Mouse (Mus musculus) kidney, adult 2 months (tissue): Measurements from ENCODE around the gene Pamr1. TPM values are rescaled to one million over a fixed set of nuclear protein-coding genes. Genes with fewer than 3 reads are reported as not detected.

Experiments used
- DNase-seq: peaks from one replicate; pipeline ENCODE4 v3.0.0; 2021
- H3K27ac ChIP-seq: fragments of 200-500 bp; 2 replicates; pipeline ENCODE4 v1.5.1; 2012; ENCODE audit warnings: low read depth, low read length, control low read depth, inconsistent platforms; ENCODE audit not compliant: insufficient read depth
- H3K27me3 ChIP-seq: fragments of 200-500 bp; replicated peaks from 2 replicates; pipeline ENCODE4 v1.6.1; 2012; ENCODE audit warnings: mild to moderate bottlenecking, moderate library complexity, low read length, inconsistent platforms; ENCODE audit not compliant: control insufficient read depth, insufficient read depth
- H3K36me3 ChIP-seq: fragments of 200-500 bp; 2 replicates; pipeline ENCODE4 v1.6.1; 2012; ENCODE audit warnings: mild to moderate bottlenecking, moderate library complexity, low read length, inconsistent platforms; ENCODE audit not compliant: control insufficient read depth, insufficient read depth
- H3K4me1 ChIP-seq: fragments of 200-500 bp; 2 replicates; pipeline ENCODE4 v1.6.1; 2011; ENCODE audit warnings: low read length; ENCODE audit not compliant: control insufficient read depth, insufficient read depth
- H3K4me3 ChIP-seq: fragments of 200-500 bp; 2 replicates; pipeline ENCODE4 v1.5.1; 2011; ENCODE audit warnings: mild to moderate bottlenecking, low read depth, low read length, control low read depth; ENCODE audit not compliant: insufficient read depth
- CTCF ChIP-seq: fragments of 200-500 bp; conservative IDR thresholded peaks from 2 replicates; pipeline ENCODE4 v1.5.1; 2011; ENCODE audit warnings: low read depth, mild to moderate bottlenecking, control low read depth, low read length, moderate library complexity, mixed read lengths; ENCODE audit not compliant: insufficient read depth, insufficient read length
- POLR2A ChIP-seq: fragments of 200-500 bp; IDR thresholded peaks from one replicate; pipeline ENCODE4 v1.6.1; 2011; ENCODE audit warnings: low read depth, low read length, control low read depth
- WGBS: fragments of 180-500 bp; shearing (Covaris S2); methylation state at CpG from one replicate; pipeline ENCODE4 v1.1.7; 2018; 5-methylcytosine and 5-hydroxymethylcytosine counted together
- polyA plus RNA-seq: library from polyadenylated mRNA; depleted of rRNA; stranded (reverse); fragments of >200 nt; gene quantifications from 2 replicates; pipeline ENCODE4 v1.2.3, GENCODE M21; 2012; rRNA removed

The Pamr1 gene
- 6.1 and 7.5 TPM in 2 replicates for polyA plus RNA-seq

- DNase-seq = peak; percentile 9
- WGBS = 5% methylated on average over 26 of the region's 26 CpGs
- Histone ChIP-seq H3K4me1 (peaks cover 12% of the 10 kb centered on the region), H3K4me3 (peak within 1 kb of the TSS; percentile 28; the same call in 1 of the 2 replicates), H3K36me3 (no peaks in the 10 kb centered on the region), H3K27ac (no peak within 1 kb of the TSS; the same call in 1 of the 2 replicates), H3K27me3 (no peaks in the 10 kb centered on the region)
- no peak for TF ChIP-seq POLR2A
- no peak for TF ChIP-seq CTCF
These were observed at the start of gene Pamr1 for GRCm38 (mm10) chr2:102549611-102550266. Pamr1 (plus strand) TSS chr2:102550012.

DNA sequence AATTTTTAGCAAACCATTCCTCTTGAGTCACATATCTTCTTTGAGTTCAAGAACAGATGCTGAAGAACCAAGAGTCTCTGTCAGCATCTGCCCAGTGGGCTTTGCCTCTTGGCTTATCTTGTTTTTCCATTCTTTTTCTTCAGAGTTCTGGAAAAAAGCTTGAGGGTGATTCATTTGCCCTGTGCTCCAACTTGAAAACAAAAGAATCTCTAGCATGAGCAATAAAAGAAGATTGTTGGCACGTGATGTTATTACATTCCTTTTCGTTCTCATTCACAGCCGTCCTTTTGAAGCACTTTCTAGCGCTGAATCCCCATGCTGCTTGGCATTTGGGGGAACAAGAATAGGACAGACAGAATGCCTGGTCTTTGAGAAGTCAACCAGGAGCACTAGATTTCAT is 42.2 kb upstream of the Pamr1 start:
- 60% methylated on average over 4 of the region's 4 CpGs for WGBS
- TF ChIP-seq CTCF = no peak
- TF ChIP-seq POLR2A = no peak
- no peak overlapping the region for H3K4me3 ChIP-seq
- H3K27ac ChIP-seq = no peak overlapping the region
- peaks cover 3% of the 10 kb centered on the region; the same call in 1 of the 2 replicates for H3K4me1 ChIP-seq
- no peaks in the 10 kb centered on the region for H3K36me3 ChIP-seq
- H3K27me3 ChIP-seq = no peaks in the 10 kb centered on the region
- DNase-seq = no peak

DNA sequence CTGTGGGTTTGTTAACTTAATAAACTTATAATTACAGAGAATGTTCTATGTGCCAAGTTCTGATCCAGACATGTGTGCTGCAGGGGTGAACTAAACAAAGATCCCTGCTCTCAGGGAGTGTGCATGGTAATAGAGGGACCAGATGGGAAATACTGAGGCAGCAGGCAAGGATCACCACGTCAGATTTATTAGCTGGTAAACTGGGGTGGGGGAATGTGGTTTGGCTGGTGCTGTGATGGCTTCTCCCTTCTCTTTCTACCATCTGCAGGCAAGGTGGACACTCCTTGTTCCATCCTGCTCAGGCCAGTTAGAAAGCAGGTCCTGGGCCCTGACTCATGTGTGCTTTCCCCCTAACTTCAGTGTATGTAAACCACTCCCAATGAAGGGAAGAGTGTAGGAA is 41.7 kb upstream of the Pamr1 start:
- 47% methylated on average over 1 of the region's 1 CpGs for whole genome bisulfite sequencing
- H3K36me3 ChIP-seq = no peaks in the 10 kb centered on the region
- peaks cover 3% of the 10 kb centered on the region; the same call in 1 of the 2 replicates for H3K4me1 ChIP-seq
- no peak overlapping the region for H3K4me3 ChIP-seq
- H3K27ac ChIP-seq = no peak overlapping the region
- no peak for DNase-seq
- H3K27me3 ChIP-seq = no peaks in the 10 kb centered on the region
- TF ChIP-seq POLR2A = no peak
- TF ChIP-seq CTCF = no peak

DNA sequence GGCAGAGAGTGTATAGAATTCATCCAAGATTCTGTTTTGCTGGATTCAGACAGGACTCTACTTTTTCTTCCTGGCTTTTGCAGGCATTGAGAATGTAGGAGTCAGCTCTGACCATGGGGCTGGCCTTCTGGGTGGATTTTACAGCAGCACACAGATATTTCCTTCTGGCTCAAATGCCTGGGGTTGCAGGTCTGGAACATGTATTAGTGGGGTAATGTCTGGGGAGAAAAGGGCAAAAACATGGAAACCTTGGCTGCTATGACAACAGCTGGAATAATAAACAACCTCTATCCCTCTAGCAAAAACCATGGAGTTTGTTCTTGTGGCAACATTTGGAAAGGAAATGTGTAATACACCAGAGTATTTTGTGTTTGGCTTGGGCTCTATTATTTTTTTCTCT is 29.9 kb upstream of the Pamr1 start:
- Histone ChIP-seq H3K4me3 (no peak overlapping the region), H3K27me3 (no peaks in the 10 kb centered on the region; the same call in 1 of the 2 replicates), H3K4me1 (no peaks in the 10 kb centered on the region), H3K36me3 (no peaks in the 10 kb centered on the region), H3K27ac (no peak overlapping the region)
- TF ChIP-seq CTCF (no peak), POLR2A (no peak)
- no peak for DNase-seq

GRCm38 (mm10) chr2:102527563-102527962 is 22.2 kb upstream of the Pamr1 start:
- Histone ChIP-seq H3K4me3 (no peak overlapping the region), H3K4me1 (no peaks in the 10 kb centered on the region), H3K27me3 (no peaks in the 10 kb centered on the region), H3K36me3 (no peaks in the 10 kb centered on the region), H3K27ac (no peak overlapping the region)
- 97% methylated on average over 4 of the region's 4 CpGs for WGBS
- no peak for DNase-seq
- TF ChIP-seq CTCF = no peak
- TF ChIP-seq POLR2A = no peak

- no peak overlapping the region for H3K27ac ChIP-seq
- H3K27me3 ChIP-seq = no peaks in the 10 kb centered on the region
- TF ChIP-seq CTCF (no peak), POLR2A (no peak)
- no peak overlapping the region for H3K4me3 ChIP-seq
- 84% methylated on average over 4 of the region's 4 CpGs for WGBS
- no peaks in the 10 kb centered on the region for H3K4me1 ChIP-seq
- H3K36me3 ChIP-seq = no peaks in the 10 kb centered on the region
- DNase-seq = no peak
These were observed 16.4 kb upstream of the Pamr1 start for GRCm38 (mm10) chr2:102533437-102533836.

GRCm38 (mm10) chr2:102536766-102537165 is 13.0 kb upstream of the Pamr1 start:
- WGBS = 70% methylated on average over 3 of the region's 3 CpGs
- H3K4me3 ChIP-seq = no peak overlapping the region
- H3K36me3 ChIP-seq = no peaks in the 10 kb centered on the region
- H3K27ac ChIP-seq = no peak overlapping the region
- H3K4me1 ChIP-seq = no peaks in the 10 kb centered on the region
- DNase-seq = no peak
- no peak for TF ChIP-seq CTCF
- no peak for TF ChIP-seq POLR2A
- no peaks in the 10 kb centered on the region for H3K27me3 ChIP-seq
